Mouse (Mus musculus): ENCODE data around the gene Tcp1. TPM values are rescaled to one million over a fixed set of nuclear protein-coding genes. Genes with fewer than 3 reads are reported as not detected.

Tcp1 gene
- total and polyA plus RNA-seq, 3 experiments: 485 to 1,425 (median 570) TPM

GRCm38 (mm10) chr17:12916588-12917380, 1.3 kb downstream of the Tcp1 start:
- Histone ChIP-seq H3K27me3 (ENCODE audit: control insufficient read depth in 1 of 2, insufficient read depth in 2 of 2, low read length in 2 of 2) (no peaks in the 10 kb centered on the region), H3K9ac (ENCODE audit: control insufficient read depth, low read depth, low read length, poor library complexity, severe bottlenecking) (peak overlapping the region; percentile 93), H3K4me3 (ENCODE audit: control insufficient read depth in 1 of 2, insufficient read depth in 1 of 2, low read depth in 2 of 2, low read length in 2 of 2) (peak overlapping the region; percentile 65 to 97), H3K9me3 (replicated peaks; ENCODE audit: insufficient read depth, low read length) (no peaks in the 10 kb centered on the region), H3K4me1 (ENCODE audit: control insufficient read depth in 1 of 2, insufficient read depth in 2 of 2, low read length in 2 of 2) (peaks cover 0 to 6% of the 10 kb centered on the region in 2 experiments; a peak in 2 of 4 replicates), H3K36me3 (ENCODE audit: control insufficient read depth in 1 of 2, insufficient read depth in 2 of 2, low read length in 2 of 2) (peaks cover 38 to 44% of the 10 kb centered on the region in 2 experiments), H3K27ac (ENCODE audit: control insufficient read depth, low read depth, low read length) (peak overlapping the region; percentile 92), H3K79me2 (ENCODE audit: control insufficient read depth, insufficient read depth, low read length, poor library complexity) (peaks cover 41% of the 10 kb centered on the region)
- DNase-seq (ENCODE audit: low read depth, low spot score): peak; percentile 78
- no peak for TF ChIP-seq MAFK (IDR thresholded peaks at IDR 0.05; ENCODE audit: borderline replicate concordance, low read depth, low read length)
- no peak; the same call in 1 of the 2 replicates for TF ChIP-seq TBP (IDR thresholded peaks at IDR 0.05; ENCODE audit: low read depth, low read length)
- TF ChIP-seq MAX (IDR thresholded peaks at IDR 0.05; ENCODE audit: low read length): peak; percentile 92
- no peak for TF ChIP-seq UBTF (IDR thresholded peaks at IDR 0.05; ENCODE audit: borderline replicate concordance, insufficient read depth, low read depth, low read length)
- no peak for TF ChIP-seq BHLHE40 (IDR thresholded peaks at IDR 0.05; ENCODE audit: borderline replicate concordance, low read depth, low read length)
- TF ChIP-seq NELFE (IDR thresholded peaks at IDR 0.05; ENCODE audit: low read depth, low read length): no peak; the same call in 1 of the 2 replicates
- no peak for TF ChIP-seq GATA1 (IDR thresholded peaks at IDR 0.05; ENCODE audit: low read depth, low read length)
- 0 out of 2 replicates have a peak, but pooled peaks have one; percentile 33 for TF ChIP-seq MYB (IDR thresholded peaks at IDR 0.05; ENCODE audit: low read depth, low read length)
- TF ChIP-seq ELF1 (IDR thresholded peaks at IDR 0.05; ENCODE audit: low read depth, low read length): no peak
- TF ChIP-seq SMC3 (IDR thresholded peaks at IDR 0.05; ENCODE audit: low read depth, low read length): no peak
- TF ChIP-seq MXI1 (IDR thresholded peaks at IDR 0.05; ENCODE audit: low read depth, low read length): peak; percentile 92
- TF ChIP-seq E2F4 (IDR thresholded peaks at IDR 0.05; ENCODE audit: borderline replicate concordance, low read depth, low read length): no peak
- TF ChIP-seq CTCF (IDR thresholded peaks at IDR 0.05 in 2 of 3, conservative IDR thresholded peaks at IDR 0.05 in 1 of 3; ENCODE audit: control insufficient read depth in 1 of 3, insufficient read depth in 1 of 3, low read depth in 2 of 3, low read length in 3 of 3, poor library complexity in 1 of 3, severe bottlenecking in 1 of 3): no peak
- no peak for TF ChIP-seq ZNF384 (IDR thresholded peaks at IDR 0.05; ENCODE audit: low read depth, low read length)
- TF ChIP-seq KAT2A (conservative IDR thresholded peaks at IDR 0.05; ENCODE audit: low read depth, low read length): no peak
- 0 out of 2 replicates have a peak, but pooled peaks have one; percentile 5 for TF ChIP-seq TCF12 (IDR thresholded peaks at IDR 0.05; ENCODE audit: low read depth, low read length)
- no peak for TF ChIP-seq MEF2A (IDR thresholded peaks at IDR 0.05; ENCODE audit: extremely low read depth, insufficient replicate concordance, low read depth, low read length, poor library complexity, severe bottlenecking)
- no peak for TF ChIP-seq ETS1 (IDR thresholded peaks at IDR 0.05; ENCODE audit: low read depth, low read length)
- no peak for TF ChIP-seq JUND (IDR thresholded peaks at IDR 0.05; ENCODE audit: low read depth, low read length)
- no peak for TF ChIP-seq POLR2AphosphoS5 (IDR thresholded peaks at IDR 0.05; ENCODE audit: borderline replicate concordance, low read depth, low read length)
- no peak for TF ChIP-seq TAL1 (IDR thresholded peaks at IDR 0.05; ENCODE audit: low read length)
- TF ChIP-seq ZMIZ1 (IDR thresholded peaks at IDR 0.05; ENCODE audit: low read depth, low read length): no peak; the same call in 1 of the 2 replicates
- TF ChIP-seq MAZ (IDR thresholded peaks at IDR 0.05; ENCODE audit: low read depth, low read length): no peak
- peak; percentile 21 for TF ChIP-seq SIN3A (IDR thresholded peaks at IDR 0.05; ENCODE audit: low read length)
- TF ChIP-seq RAD21 (IDR thresholded peaks at IDR 0.05; ENCODE audit: low read depth, low read length): no peak
- TF ChIP-seq USF2 (IDR thresholded peaks at IDR 0.05; ENCODE audit: borderline replicate concordance in 1 of 2, insufficient read depth in 1 of 2, low read depth in 1 of 2, low read length in 2 of 2): no peak
- no peak for TF ChIP-seq ZC3H11A (IDR thresholded peaks at IDR 0.05; ENCODE audit: low read depth, low read length)
- no peak for TF ChIP-seq CHD2 (IDR thresholded peaks at IDR 0.05; ENCODE audit: low read length)
- peak; percentile 68; the same call in 1 of the 2 replicates for TF ChIP-seq CHD1 (IDR thresholded peaks at IDR 0.05; ENCODE audit: low read depth, low read length)
- no peak for TF ChIP-seq RCOR1 (IDR thresholded peaks at IDR 0.05; ENCODE audit: low read depth, low read length)
- peak; percentile 88 for TF ChIP-seq MYC (IDR thresholded peaks at IDR 0.05; ENCODE audit: low read depth, low read length)
- peak; percentile 57 to 72 for TF ChIP-seq POLR2A (IDR thresholded peaks at IDR 0.05; ENCODE audit: control insufficient read depth in 1 of 2, insufficient read depth in 1 of 2, low read depth in 1 of 2, low read length in 2 of 2, poor library complexity in 1 of 2)
- no peak for TF ChIP-seq EP300 (IDR thresholded peaks at IDR 0.05; ENCODE audit: low read depth in 1 of 2, low read length in 2 of 2)
- TF ChIP-seq USF1 (IDR thresholded peaks at IDR 0.05; ENCODE audit: low read depth, low read length): peak; percentile 48; the same call in 1 of the 2 replicates
- no peak; the same call in 1 of the 2 replicates for TF ChIP-seq POLR2AphosphoS2 (IDR thresholded peaks at IDR 0.05; ENCODE audit: low read length)
- no peak for TF ChIP-seq HCFC1 (IDR thresholded peaks at IDR 0.05; ENCODE audit: low read depth, low read length)
